Mouse (Mus musculus) activated CD4-positive, CD25-positive, alpha-beta regulatory T cell, adult 4 months (primary cell): ENCODE measurements around the gene Pyroxd2. TPM values are rescaled to one million over a fixed set of nuclear protein-coding genes. Genes with fewer than 3 reads are reported as not detected.
A peak's percentile ranks its signal among the peaks of the same experiment; 100 is the strongest.
"Not testable (repeated sequence)": the region's sequence is repeated elsewhere in the genome, so short reads cannot be mapped to it uniquely, and the experiment has no call there.

Experiments used
- ATAC-seq: one replicate; pipeline ENCODE4 v1.8.0; 2017
- polyA plus RNA-seq, 2 experiments: library from polyadenylated mRNA; unstranded; fragments of 100-300 nt; shearing (Covaris generic); gene quantifications; one replicate each; pipeline ENCODE4 v1.2.1; 2017

Pyroxd2 gene
- under 1 TPM in 1 of 2 experiments, not detected in 1; 0.19 TPM for polyA plus RNA-seq

DNA sequence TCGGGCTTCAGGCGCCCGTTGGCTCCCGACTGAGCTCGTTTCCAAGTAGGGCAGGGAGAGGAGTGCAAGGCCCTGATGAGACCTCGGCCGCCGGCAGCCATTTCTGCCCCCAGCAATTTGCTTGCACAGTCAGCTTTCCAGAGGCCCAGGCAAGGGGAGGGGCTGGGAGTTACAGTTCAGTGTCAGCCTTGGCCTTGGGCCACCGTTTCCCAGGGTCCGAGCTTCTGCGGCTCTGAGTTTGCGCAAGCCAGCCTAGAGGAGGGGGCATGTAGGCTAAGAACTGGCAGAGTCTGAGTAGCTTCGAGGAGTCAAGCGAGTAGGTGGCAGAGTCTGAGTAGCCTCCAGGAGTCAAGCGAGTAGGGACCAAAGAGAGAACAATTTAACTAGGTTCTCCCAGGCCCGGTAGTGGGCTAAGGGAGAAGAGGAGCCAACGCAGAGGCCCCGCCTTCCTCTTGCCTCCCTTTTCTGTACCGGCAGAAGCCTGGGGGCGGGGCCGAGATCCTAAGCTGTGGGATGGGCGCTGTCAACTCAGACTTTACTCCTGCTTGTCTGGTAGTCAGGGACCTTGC, at the start of gene Pyroxd2:
TSS of gene Pyroxd2 (minus strand) at position 413 of the 569 bp plus-strand sequence.
- ATAC-seq: no peak

DNA sequence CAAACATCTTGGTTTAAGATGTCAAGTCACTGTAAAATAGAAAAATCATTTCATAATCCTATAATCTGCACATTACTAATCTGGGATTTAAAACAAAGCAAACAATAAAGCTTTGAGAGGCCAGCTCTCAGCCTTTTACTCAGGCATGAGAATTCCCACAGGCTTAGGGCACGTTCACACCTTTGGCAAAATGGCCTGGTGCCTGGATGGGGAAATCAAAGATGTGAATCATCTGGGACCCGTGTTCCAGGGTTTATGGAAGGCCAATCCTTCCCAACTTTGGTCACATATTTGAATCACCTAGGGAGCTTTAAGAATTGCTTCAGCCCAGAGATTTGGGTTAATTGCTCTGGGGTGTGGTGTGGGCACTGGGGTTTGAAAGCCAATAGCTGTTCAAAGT, 45.3 kb upstream of the Pyroxd2 start:
- ATAC-seq: no peak

DNA sequence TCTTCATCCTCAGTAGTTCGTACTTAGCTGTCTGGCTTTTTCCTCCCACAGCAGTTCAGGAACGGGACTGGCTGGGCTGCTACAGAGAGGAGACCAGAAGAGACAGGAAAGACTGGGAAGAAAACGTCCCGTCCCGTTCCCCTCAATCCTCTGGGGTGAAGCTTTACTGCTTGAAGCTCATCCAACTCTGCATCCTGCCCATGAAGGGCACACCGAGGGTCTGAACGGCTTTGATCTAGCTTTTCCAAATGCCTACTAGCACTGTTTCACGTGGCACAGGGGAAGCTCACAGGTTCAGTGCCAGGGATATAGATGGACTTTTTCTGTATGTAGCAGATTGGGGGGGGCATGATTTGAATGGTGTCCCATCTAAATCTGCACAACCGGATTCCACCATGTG, 43.2 kb upstream of the Pyroxd2 start:
- no peak for ATAC-seq

DNA sequence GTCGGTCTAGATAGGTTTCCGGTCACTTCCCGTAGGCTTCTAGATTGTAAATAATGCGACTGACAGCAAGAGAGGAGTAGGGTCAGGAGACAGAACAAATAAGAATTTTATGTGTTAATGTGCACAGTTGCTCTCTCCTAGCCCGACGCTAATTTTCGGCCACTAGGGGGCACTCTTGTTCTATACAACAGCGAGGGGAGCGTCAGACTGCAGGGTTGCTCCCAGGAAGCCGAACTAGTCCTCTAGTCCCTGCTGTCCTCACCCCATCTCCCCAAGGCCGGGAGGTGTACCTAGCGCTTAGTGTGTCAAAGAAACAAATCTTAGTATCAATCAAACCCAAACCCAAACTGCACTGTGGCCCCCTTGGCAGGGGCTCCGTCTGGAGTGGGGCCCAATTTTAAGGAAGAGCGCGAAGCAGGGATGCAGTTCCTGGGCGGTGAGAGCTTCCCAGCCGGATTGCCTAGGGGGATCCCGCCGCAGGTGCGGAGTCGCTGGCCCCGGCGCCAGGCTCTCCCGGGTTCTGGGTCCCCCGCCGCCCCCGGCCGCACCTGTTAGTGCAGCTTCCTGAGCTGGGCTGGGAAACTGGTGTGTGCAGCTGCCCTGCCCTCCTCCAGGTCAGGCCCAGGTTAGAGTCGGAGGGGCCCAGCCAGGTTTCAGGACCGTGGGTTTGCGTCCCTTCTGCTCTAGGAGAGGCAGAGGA, 42.5 kb upstream of the Pyroxd2 start:
- ATAC-seq: peak; percentile 59

DNA sequence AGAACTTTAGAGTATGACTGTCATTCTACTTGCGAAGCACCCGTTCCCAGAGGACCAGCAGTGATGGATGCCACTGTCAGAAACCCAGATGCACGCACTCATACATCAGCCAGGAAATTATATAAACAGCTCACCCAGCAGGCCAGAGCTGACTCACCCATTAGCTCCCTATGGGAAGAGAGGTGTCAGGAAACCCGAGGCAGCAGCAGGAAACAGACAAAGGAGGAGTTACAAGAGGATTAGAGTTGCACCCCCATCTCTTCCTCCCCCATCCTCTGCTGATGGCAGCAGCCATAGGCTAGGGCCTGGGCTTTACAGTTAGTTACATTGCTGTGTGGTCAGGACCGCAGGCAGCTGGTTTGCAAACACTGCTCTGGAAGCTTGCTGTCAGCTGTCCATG, 35.7 kb upstream of the Pyroxd2 start:
- no peak for ATAC-seq

DNA sequence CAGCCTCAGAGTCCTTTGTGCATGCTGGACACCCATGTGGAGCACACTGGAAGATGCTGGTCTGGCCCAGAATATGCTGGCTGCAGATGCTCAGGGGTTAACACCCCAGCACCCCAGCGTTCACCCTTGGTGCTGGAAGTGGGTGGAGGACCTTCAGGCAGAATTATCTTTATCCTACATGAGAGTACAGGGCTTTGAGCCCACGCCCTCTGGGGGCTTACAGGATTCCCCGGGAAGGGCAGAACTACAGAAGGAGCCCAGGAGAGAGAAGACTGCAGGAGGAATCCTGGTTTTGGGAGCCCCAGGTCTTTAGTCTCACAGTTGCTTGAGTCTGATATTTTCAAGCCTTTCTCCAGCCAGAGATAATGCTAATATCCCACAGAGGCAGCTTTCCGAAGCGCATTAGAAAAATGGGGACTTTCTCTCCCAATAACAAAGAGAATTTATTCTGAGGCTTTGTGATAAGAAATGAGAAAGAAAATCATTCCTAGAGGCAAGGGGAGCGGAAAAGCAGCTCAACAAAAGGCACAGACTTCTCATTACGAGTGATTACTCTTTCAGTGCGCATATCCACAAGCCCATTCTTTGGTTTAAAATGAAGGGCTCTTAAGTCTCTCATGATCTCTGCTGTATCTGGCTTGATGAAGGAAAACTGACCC, 33.1 kb upstream of the Pyroxd2 start:
- no peak for ATAC-seq

DNA sequence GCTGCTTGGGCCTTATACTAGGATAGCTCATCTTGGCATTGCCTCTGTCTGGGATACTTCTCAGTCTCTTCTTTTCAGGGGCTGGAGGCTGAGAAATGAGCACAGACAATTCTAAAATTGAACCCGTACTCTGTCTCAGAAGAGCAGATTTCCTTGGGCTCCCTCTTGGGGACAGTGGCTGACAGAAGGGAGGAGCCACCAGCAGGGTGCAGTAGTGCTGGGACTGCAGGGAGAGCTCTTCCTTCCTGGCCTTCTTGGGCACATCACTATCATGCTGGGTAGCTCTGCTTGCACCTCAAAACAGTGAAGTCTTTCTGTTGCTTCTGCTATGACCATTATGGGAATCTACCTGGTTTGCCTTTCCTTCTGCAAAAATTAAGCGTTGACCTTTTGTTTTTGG, 32.6 kb upstream of the Pyroxd2 start:
- ATAC-seq: no peak

DNA sequence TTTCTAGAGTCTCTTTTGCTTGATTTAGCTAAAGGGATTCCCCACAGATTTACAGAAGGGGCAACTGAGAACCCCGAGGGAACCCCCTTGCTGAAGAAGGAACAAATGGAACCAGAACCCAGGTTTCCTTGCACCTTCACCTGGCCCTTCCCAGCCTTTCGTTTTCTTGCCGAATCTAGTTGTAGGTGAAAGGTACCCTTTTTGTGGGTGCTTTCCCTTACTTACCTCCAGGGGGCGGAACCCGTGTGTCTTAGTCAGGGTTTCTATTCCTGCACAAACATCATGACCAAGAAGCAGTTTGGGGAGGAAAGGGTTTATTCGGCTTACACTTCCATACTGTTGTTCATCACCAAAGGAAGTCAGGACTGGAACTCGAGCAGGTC, 27.6 kb upstream of the Pyroxd2 start:
- ATAC-seq: not testable (repeated sequence)

DNA sequence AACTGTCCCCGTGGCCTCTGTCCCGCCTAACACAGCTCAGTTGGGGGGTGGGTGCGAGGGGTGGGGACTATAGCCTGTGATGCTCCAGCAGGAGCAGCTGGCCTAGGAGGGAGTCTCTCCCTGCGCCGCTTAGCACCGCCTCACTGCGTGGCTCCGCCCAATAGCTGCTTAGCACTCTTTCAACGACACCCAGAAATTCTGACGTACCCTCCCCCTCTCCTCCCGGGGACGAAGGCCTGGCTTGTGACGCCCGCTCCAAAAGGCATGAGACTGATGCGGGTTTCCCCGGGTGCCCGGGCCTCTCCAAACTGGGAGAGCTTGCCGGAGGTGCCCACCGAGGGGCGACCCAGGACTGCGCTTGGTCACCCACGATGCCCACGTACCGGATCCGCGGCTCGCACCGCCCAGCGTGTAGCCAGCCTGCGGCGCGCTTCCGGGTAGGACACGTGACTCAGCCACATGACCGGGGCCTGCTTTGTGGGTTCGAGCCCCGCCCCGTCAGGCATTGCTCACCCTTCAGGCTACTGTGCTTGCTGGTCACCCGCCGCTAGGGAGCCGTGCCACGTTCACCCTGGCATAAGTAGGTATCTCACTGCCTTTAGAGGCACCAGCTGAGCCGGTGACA, 27.1 kb upstream of the Pyroxd2 start, which contains the start of gene Hps1:
TSS of gene Hps1 (minus strand) at position 448 of the 625 bp plus-strand sequence.
- ATAC-seq: peak; percentile 88

DNA sequence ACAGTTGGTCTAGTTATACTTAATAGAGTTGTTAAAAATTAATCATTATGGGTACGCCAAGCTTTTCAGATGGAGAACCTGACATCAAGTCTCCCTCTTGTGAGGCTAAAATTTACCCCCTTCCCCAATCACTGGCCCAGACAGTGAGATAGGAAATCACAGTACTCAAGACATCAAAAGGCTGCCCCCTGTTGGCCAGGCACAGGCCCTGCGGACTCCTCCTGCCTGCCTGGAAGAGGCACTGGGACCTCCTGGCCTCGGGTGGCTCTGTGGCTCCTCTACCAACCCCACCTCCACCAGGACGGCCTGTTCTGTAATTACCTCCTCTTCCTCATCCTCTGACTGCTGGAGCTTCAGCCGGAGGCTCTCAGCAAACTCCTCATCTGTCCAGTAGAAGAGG, 25.2 kb upstream of the Pyroxd2 start:
- no peak for ATAC-seq

DNA sequence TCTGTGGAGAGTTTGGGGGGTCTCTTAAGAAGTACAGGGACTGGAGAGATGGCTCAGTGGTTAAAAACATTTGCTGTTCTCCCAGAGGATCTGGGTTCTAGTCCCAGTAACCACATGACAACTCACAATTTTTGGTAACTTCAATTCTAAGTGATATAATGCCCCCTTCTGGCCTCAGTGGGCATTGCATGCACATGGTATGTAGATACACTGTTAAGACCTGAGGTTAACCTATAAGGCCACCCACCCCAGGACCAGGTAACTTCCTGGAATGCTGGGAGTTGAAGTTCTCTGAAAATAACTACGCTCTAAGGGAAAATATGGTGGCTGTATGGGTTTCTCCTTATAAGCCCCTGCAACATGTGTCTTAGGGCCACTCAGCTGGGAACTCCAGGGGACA, 24.2 kb upstream of the Pyroxd2 start:
- no peak for ATAC-seq

DNA sequence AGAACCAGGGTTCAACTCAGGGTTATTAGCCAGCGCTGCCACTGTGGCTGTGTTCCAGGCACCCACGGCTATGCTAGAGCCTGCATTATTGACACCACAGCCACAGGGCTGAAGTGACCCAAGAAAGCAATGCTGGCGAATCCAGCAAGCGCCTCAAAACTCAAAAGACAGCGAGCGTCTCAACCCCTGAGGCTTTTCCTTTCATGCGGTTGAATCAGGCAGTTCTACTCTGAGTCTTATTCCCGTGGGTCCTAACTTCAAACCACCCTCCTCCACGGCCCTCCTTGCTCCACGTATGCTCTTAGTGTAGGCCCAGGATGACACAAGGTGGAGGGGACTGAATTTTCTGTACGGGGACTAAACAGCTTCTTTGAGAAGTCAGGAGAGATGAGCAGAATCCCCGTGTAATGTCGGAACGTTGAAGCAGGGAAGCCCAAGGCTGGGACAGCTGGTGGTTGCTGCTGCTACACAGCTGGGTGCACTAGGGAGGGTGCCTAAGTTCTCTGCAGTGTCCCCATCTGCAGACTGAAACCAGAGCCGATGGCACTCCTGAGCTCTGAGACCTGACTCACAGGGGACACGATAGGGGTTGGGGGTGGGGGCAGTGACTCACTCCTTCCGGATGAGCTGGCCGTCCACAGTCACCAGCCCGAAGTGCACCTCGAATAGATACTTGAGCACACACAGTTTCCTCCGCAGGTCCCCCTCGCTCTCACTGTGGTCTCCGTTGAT, 17.7 kb upstream of the Pyroxd2 start:
- ATAC-seq: no peak

DNA sequence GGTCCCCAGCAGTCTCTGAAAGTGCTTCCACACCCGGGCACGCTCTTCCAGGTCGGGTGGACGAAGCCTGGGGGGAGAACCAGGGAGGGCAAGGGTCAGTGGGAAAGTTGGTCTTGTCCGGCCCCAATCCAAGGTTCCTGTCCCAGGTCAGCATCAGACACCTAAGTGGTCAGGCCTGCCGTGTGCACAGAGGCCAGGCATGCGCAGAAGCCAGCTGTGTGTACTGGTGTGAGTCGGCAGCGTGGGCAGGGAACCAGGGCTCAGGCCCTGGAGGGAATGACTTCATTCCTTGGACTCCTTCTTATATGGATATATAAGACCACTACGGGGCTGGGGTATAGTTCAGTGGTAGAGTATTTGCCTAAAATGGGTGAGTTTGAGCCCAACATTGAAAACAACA, 17.1 kb upstream of the Pyroxd2 start:
- ATAC-seq: no peak

DNA sequence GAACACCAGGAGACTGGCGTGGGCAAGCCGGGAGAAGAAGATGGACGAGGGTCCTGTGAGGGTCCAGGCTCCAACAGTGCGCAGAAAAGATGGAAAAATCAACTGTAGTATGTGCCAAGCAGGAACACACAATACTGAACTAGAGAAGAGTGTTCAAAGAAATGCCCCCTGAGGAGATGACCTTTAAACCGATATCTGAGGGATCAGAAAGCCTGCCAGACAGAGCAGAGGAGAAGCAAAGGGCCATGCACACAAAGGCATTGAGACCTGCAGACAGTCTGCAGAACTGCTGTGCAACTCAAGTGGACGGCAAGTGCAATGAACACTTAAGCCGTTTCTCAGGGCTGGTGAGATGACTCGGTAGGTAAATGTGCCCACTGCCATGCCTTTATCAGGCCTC, 14.8 kb upstream of the Pyroxd2 start:
- ATAC-seq: no peak

DNA sequence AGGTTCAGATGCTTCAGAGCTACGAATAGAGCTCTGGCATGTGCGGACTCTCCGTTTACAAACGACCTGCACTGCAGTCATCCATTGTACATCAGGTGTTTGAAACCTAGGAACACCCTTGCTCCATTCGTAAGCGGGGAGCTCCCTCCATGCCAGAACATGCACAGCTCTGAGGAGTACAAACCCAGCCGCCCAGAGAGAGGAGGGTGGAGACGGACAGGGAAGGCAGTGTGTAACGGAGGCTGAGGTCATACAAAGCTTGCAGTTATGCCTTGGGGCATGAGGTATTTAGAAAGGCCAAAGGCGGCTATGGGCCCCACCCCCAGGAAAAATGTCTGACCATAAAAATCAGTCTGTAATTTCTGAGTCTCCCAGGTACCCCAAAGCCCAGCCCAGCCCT, 11.8 kb upstream of the Pyroxd2 start:
- ATAC-seq: no peak

DNA sequence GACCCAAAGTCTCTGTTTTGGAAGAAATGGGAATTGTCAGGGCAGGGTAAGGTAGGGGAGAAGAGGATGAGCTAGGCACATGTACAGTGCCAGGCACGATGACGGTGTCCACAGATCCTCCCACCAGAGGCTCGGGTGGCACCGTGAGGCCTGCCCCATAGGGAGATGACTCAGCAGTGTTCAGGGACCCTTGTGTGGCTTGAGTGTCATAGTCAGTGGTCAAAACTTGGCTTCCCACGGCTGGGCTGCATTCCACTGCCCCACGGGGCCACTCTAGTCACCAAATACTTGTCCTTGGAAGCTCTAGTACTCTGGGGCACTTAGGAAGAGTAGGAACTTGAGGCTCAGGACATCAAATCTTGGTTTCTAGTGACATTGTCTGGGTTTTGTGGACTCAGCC, 4.1 kb upstream of the Pyroxd2 start:
- ATAC-seq: no peak

DNA sequence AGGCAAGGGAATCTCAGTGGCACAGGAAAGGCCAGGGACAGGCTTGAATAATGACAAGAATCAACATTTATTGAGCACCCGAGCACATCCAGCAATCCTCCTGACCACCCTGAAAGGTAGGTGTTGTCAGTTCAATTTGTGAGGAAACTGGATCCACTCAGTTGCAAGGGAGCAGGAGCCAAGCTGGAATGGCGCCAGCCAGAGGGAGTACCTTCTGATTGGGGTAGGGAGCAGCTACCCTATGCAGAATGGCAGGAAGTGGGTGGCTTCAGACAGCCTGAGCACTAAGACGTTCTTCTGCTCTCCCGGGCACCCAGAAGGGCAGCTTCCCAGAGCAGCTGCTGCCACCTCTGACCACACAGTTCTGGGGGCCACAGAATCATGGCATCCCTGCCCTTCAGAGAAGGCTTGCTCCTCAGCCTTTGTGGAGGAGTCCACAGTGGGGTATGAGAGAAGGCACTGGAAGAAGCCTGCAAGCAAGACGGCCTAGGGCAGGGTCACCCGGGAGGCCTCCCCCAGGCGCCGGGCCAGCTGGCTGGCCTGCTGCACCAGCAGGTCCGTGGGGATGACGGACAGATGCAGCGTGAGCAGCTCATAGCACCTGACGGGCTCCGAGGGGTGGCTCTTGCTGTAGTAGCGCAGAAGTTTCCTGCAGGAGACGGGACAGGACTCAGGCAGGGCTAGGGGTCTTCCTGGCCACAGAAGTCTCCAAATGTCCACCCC, 2.7 kb upstream of the Pyroxd2 start:
- ATAC-seq: no peak

DNA sequence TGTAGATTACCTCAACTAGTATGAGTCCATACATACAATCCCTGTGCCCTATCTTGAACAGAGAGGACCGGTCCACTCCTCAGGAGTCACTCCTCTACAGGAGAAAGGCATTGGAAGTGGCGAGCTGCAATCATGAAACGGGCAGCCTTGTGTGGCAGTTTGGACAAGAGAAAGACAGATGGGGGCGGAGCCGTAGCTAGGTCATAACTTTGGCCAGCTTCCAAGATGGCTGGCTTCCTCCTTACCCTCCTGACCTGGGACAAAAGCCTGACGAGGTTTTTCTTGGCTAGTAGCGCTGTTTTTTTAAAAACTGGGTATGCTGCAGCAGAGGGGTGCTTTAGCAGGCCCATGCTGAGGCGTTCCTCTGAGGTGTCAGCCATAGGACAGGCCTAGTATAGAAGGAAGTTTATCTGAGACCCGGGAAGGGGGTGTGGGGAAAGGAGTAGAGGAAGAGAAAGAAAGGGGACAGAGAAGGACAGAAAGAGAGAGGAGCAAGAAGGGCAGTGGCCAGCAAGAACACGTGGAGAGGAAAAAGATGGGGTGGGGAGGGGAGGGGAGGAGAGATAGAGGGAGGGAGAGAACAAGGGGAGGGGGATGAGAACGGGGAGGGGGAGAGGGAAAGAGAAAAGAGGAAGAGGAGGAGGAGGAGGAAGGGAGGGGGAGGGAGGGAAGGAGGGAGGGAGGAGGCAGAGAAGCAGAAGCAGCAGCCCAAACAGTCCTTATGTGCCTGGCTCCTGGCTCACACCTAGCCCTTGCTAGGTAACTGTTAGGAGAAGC, 754 bp upstream of the Pyroxd2 start:
- ATAC-seq: no peak

DNA sequence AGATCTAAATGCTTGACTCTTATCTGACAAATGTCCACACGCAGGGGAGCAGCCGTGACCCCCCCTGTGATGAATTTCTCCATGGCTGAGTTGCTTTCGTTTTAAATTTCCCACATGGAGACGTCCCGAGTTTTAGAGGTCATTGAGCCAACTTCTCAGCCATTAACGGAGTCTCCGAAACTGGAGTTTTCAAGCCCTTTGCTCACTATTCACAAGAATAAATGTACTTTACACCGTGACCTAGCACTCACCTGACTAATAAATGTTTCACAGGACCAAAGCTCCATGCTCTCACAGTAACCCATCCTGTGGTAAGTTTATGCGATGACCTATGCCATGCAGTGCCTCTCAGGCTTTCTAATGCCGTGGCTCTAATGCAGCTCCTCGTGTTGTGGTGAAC, 2.4 kb downstream of the Pyroxd2 start:
- ATAC-seq: no peak

DNA sequence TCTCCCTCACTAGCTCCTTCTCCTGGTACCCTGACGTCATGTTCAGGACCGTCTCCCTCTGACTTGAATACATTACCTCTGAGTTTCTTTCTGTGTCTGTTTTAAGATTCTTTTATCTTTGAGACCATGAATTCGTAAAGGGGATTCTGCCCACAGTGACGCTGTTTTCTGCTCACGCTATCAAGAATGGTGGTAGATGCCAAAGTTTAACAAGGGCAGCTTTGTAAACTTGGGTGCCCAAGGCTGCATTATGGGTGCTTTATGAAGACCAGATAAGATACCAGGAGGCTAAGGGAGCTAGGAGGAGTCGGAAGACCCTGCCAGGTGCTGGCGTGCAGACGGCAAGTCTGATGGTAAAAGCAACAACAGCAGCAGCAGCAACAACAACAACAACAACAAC, 5.9 kb downstream of the Pyroxd2 start:
- no peak for ATAC-seq

DNA sequence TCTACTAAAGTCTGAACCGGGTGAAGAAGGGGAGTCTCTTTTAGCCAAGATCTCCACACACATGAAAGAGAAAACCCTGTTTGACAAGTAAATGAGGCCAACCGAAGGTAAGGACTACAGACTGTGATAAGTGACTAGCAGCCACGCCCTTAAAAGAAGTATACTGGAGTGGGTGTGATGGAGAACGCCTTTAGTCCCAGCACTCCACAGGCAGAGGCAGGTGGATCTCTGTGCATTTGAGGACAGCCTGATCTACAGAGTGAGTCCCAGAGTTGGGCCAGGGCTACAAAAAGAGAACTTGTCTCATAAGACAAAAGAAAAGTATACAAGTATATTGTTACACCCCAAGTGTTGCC, 6.7 kb downstream of the Pyroxd2 start:
- no peak for ATAC-seq
